Mouse (Mus musculus): ENCODE data around the gene Cacna2d1.

- TF ChIP-seq CTCF (IDR thresholded peaks at IDR 0.05; ENCODE audit: control insufficient read depth, insufficient read depth, low read length) (no peak), POLR2A (IDR thresholded peaks at IDR 0.05; ENCODE audit: borderline replicate concordance, control insufficient read depth, low read depth, low read length) (no peak)
Observed at GRCm38 (mm10) chr5:16135986-16136385, 201.5 kb downstream of the Cacna2d1 start.
